Mouse (Mus musculus) kidney, embryonic 16.5 days (tissue): ENCODE data around the gene Erich2. TPM values are rescaled to one million over a fixed set of nuclear protein-coding genes. Genes with fewer than 3 reads are reported as not detected.

Experiments used
- ATAC-seq: fragments of 200-750 bp; cut with Nextera tagmentation; 2 replicates; pipeline ENCODE4 v1.8.0; 2017; ENCODE audit warnings: moderate TSS enrichment; ENCODE audit not compliant: low FRiP score, low TSS enrichment
- H3K27ac ChIP-seq: fragments of 300-500 bp; sonication (generic); 2 replicates; pipeline ENCODE4 v1.5.1; 2014; ENCODE audit warnings: low read length
- H3K27me3 ChIP-seq: fragments of 300-500 bp; sonication (generic); 2 replicates; pipeline ENCODE4 v1.6.1; 2014; ENCODE audit warnings: low read length, control low read depth, mixed read lengths; ENCODE audit not compliant: insufficient read depth
- H3K36me3 ChIP-seq: fragments of 300-500 bp; sonication (generic); 2 replicates; pipeline ENCODE4 v1.6.1; 2014; ENCODE audit warnings: low read length, control low read depth, mixed read lengths; ENCODE audit not compliant: insufficient read depth
- H3K4me1 ChIP-seq: fragments of 300-500 bp; sonication (generic); 2 replicates; pipeline ENCODE4 v1.6.1; 2014; ENCODE audit warnings: low read length, control low read depth, mixed read lengths; ENCODE audit not compliant: insufficient read depth
- H3K4me2 ChIP-seq: fragments of 300-500 bp; sonication (generic); replicated peaks from 2 replicates; pipeline ENCODE4 v1.6.1; 2014; ENCODE audit warnings: low read depth, low read length
- H3K4me3 ChIP-seq: fragments of 300-500 bp; sonication (generic); 2 replicates; pipeline ENCODE4 v1.5.1; 2014; ENCODE audit warnings: mild to moderate bottlenecking, low read length
- H3K9ac ChIP-seq: fragments of 300-500 bp; sonication (generic); replicated peaks from 2 replicates; pipeline ENCODE4 v1.6.1; 2014; ENCODE audit warnings: low read length
- H3K9me3 ChIP-seq: fragments of 300-500 bp; sonication (generic); 2 replicates; pipeline ENCODE4 v1.6.1; 2016; ENCODE audit warnings: low read length, control low read depth
- WGBS: fragments of 180-500 bp; shearing (Covaris S2); extraction: QIAGEN DNeasy Blood & Tissue Kit; methylation state at CpG from one replicate; pipeline ENCODE4 v1.1.7; 2014; 5-methylcytosine and 5-hydroxymethylcytosine counted together
- polyA plus RNA-seq: library from polyadenylated mRNA; unstranded; fragments of >200 nt; fragmentation: Nextera tagmentation; extraction: Ambion mirVana; gene quantifications from 2 replicates; pipeline ENCODE4 v1.2.1, GENCODE M21; 2015

The Erich2 gene
- polyA plus RNA-seq: 2.6 and 2.7 TPM in 2 replicates

- ATAC-seq: peak; percentile 8; the same call in 1 of the 2 replicates
- peak within 1 kb of the TSS; percentile 41 for H3K27ac ChIP-seq
- no peaks in the 10 kb centered on the region for H3K36me3 ChIP-seq
- peaks cover 33% of the 10 kb centered on the region for H3K4me1 ChIP-seq
- H3K9ac ChIP-seq: peak within 1 kb of the TSS; percentile 72
- peak within 1 kb of the TSS; percentile 56 for H3K4me3 ChIP-seq
- 0 out of 2 replicates have a peak, but pooled peaks cover 3% of the 10 kb centered on the region for H3K27me3 ChIP-seq
- peak within 1 kb of the TSS; percentile 83 for H3K4me2 ChIP-seq
- H3K9me3 ChIP-seq: no peaks in the 10 kb centered on the region
- WGBS: 15% methylated on average over 10 of the region's 10 CpGs
Observed at GRCm38 (mm10) chr2:70508496-70508895, at the start of gene Erich2. Gene Erich2 (plus strand): TSS chr2:70508819.

- ATAC-seq: no peak
- no peak overlapping the region for H3K4me2 ChIP-seq
- 83% methylated on average over 1 of the region's 1 CpGs for WGBS
- no peak overlapping the region for H3K9ac ChIP-seq
- H3K27ac ChIP-seq: no peak overlapping the region
- H3K4me3 ChIP-seq: no peak overlapping the region
- peaks cover 5% of the 10 kb centered on the region; the same call in 1 of the 2 replicates for H3K27me3 ChIP-seq
- no peaks in the 10 kb centered on the region for H3K4me1 ChIP-seq
- H3K9me3 ChIP-seq: no peaks in the 10 kb centered on the region
- H3K36me3 ChIP-seq: no peaks in the 10 kb centered on the region
Observed at GRCm38 (mm10) chr2:70463606-70464005, 45.0 kb upstream of the Erich2 start.

- Histone ChIP-seq H3K9ac (no peak overlapping the region), H3K9me3 (no peaks in the 10 kb centered on the region), H3K4me3 (no peak overlapping the region), H3K27me3 (peaks cover 61% of the 10 kb centered on the region), H3K4me2 (no peak overlapping the region), H3K27ac (no peak overlapping the region), H3K36me3 (no peaks in the 10 kb centered on the region), H3K4me1 (peaks cover 37% of the 10 kb centered on the region)
- 28% methylated on average over 5 of the region's 5 CpGs for WGBS
- no peak for ATAC-seq
Observed at GRCm38 (mm10) chr2:70471136-70471535, 37.5 kb upstream of the Erich2 start.

DNA sequence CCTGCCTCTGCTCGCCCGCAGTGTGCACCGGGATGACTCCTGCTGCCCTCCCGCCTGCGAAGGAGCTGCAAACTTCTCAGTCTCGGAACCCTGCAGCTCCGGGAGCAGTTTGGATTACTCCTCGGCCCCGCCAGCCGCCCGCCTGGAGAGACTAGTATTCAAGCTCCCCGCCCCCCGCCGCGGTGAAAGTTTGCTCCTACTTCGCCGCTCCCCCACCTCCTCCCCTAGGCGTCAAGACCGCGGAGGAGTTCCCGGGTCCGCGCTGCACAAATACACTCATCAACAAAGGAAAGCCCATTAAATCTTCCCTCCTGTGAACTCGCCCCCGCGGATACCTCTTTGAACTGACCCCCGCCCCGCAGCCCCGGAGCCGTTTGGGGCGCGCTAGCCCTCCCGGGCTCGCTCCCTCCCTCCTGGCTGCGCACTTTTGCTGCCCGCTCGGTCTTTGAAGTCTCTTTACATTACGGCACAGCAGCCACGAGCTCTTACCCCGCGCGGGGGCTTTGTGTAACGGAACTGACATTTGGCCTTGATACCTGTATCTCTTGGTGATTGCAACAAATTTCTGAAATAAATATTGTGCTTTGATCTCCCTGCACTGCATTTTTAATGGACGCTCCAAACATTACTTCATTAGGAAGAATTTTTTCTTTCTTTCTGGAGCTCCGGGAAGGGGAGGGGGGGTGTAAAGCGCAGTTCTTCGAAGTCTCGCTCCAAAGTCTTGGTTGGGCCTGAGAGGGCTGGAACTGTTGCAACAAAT lies 36.6 kb upstream of the Erich2 start:
- peaks cover 46% of the 10 kb centered on the region for H3K4me1 ChIP-seq
- peaks cover 70% of the 10 kb centered on the region for H3K27me3 ChIP-seq
- peak overlapping the region; percentile 45; the same call in 1 of the 2 replicates for H3K9ac ChIP-seq
- WGBS: under 1% methylated on average over 47 of the region's 48 CpGs
- ATAC-seq: peak; percentile 35
- H3K36me3 ChIP-seq: no peaks in the 10 kb centered on the region
- no peak overlapping the region for H3K27ac ChIP-seq
- H3K4me2 ChIP-seq: peak overlapping the region; percentile 84
- no peaks in the 10 kb centered on the region for H3K9me3 ChIP-seq
- H3K4me3 ChIP-seq: peak overlapping the region; percentile 51

GRCm38 (mm10) chr2:70497715-70498318 lies 10.8 kb upstream of the Erich2 start:
- Histone ChIP-seq H3K4me1 (peaks cover 10% of the 10 kb centered on the region; the same call in 1 of the 2 replicates), H3K27ac (no peak overlapping the region), H3K36me3 (no peaks in the 10 kb centered on the region), H3K27me3 (peaks cover 4% of the 10 kb centered on the region; the same call in 1 of the 2 replicates), H3K9me3 (no peaks in the 10 kb centered on the region), H3K9ac (no peak overlapping the region), H3K4me3 (no peak overlapping the region), H3K4me2 (0 out of 2 replicates have a peak overlapping the region, but pooled peaks have one; percentile 16)
- WGBS: 20% methylated on average over 13 of the region's 13 CpGs
- ATAC-seq: no peak

GRCm38 (mm10) chr2:70503436-70503835 lies 5.2 kb upstream of the Erich2 start:
- Histone ChIP-seq H3K27ac (no peak overlapping the region), H3K36me3 (no peaks in the 10 kb centered on the region), H3K9me3 (no peaks in the 10 kb centered on the region), H3K27me3 (no peaks in the 10 kb centered on the region), H3K4me1 (peaks cover 29% of the 10 kb centered on the region), H3K4me2 (no peak overlapping the region), H3K4me3 (no peak overlapping the region), H3K9ac (no peak overlapping the region)
- WGBS: 78% methylated on average over 10 of the region's 10 CpGs
- no peak for ATAC-seq

DNA sequence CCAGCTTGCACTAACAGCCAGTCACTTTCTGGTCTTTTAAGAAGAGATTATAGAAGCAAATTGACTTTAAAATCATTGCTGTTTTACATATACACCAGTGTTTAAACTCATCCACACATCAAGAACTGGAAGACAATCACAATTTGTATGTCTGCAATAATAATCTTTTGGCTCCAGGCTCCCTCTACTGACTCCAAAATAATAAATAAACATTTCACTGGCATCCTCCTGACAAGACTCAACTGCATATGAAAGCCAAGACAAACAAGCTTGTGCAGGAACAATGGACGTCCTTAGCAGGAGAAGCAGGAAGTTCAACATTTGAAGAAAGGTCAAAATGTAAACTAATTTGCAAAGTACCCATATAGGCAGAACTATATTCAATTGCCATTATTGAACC lies 3.4 kb upstream of the Erich2 start:
- H3K27me3 ChIP-seq: 0 out of 2 replicates have a peak, but pooled peaks cover under 1% of the 10 kb centered on the region
- peaks cover 33% of the 10 kb centered on the region for H3K4me1 ChIP-seq
- no peak overlapping the region for H3K9ac ChIP-seq
- H3K9me3 ChIP-seq: no peaks in the 10 kb centered on the region
- H3K4me3 ChIP-seq: no peak overlapping the region
- no peaks in the 10 kb centered on the region for H3K36me3 ChIP-seq
- 26% methylated on average over 1 of the region's 1 CpGs for whole genome bisulfite sequencing
- H3K4me2 ChIP-seq: no peak overlapping the region
- no peak for ATAC-seq
- H3K27ac ChIP-seq: peak overlapping the region; percentile 56; the same call in 1 of the 2 replicates

DNA sequence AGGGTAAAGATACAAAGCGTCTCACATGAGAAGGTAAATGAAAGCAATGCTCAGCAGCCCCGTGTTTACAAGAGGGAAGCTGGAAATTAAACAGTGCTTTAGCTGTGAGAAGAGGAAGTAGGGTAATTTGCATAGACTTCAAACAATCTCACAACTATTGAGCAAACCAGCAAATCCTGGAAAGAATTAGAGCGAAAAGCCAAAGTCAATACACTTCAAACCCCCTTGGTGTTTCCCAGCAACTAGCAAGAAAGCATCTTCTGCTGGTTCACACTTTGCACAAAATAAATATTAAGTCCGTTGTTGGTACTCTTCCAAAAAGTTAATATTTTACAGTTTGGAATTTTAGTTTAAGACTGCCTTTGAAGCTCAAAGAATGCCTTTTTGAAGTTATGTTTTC lies 2.7 kb upstream of the Erich2 start:
- Histone ChIP-seq H3K27ac (peak overlapping the region; percentile 56), H3K4me2 (no peak overlapping the region), H3K4me1 (peaks cover 33% of the 10 kb centered on the region), H3K4me3 (no peak overlapping the region), H3K9ac (no peak overlapping the region), H3K9me3 (no peaks in the 10 kb centered on the region), H3K36me3 (no peaks in the 10 kb centered on the region), H3K27me3 (0 out of 2 replicates have a peak, but pooled peaks cover 3% of the 10 kb centered on the region)
- ATAC-seq: no peak
- WGBS: 23% methylated on average over 4 of the region's 4 CpGs

- H3K4me3 ChIP-seq: no peak overlapping the region
- H3K9me3 ChIP-seq: no peaks in the 10 kb centered on the region
- H3K4me2 ChIP-seq: no peak overlapping the region
- no peak overlapping the region for H3K9ac ChIP-seq
- H3K4me1 ChIP-seq: peaks cover 33% of the 10 kb centered on the region
- no peaks in the 10 kb centered on the region for H3K36me3 ChIP-seq
- no peak for ATAC-seq
- 40% methylated on average over 2 of the region's 2 CpGs for WGBS
- H3K27ac ChIP-seq: no peak overlapping the region; the same call in 1 of the 2 replicates
- 0 out of 2 replicates have a peak, but pooled peaks cover 3% of the 10 kb centered on the region for H3K27me3 ChIP-seq
Observed at GRCm38 (mm10) chr2:70506372-70506771, 2.2 kb upstream of the Erich2 start.
